Mouse (Mus musculus): ENCODE data around the gene 1700001C19Rik.

The 1700001C19Rik gene

DNA sequence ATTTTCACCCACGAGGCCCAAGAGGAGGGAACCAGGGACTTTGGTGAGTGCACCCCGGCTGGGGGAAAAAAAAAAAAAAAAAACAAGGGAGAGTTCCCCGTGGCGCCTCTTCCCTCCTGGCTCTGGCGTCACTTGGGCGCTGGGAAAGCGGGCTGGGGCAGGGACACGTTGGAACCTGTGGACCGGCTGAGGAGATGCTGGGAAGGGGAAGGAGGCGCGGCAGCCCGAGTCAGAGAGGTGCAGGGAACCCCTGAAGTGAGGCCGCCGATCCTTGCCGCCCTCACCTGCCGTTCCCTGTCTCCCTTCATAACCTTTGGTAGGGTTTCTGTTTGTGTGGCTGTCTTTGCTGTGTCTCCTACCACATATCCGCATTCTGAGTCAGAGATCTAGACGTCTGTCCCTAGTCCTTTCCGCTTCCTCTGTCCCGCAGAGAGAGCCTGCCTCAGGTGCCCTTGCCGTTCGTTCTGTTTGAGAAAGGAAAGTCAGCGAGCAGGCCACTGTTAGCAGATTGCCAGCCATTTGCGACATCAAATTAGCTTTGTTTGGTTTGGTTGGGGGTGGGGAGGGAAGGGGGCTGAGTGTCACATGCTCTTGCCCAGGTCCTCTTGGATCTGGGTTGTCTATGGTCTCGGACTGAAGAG, at the start of gene 1700001C19Rik:
Gene 1700001C19Rik, minus strand, starts transcription at position 470 of the 641 bp plus-strand sequence.
- no peak for TF ChIP-seq GATA4 (IDR thresholded peaks at IDR 0.05; ENCODE audit: insufficient replicate concordance, low read length)

GRCm38 (mm10) chr17:47485791-47486190, 48.6 kb upstream of the 1700001C19Rik start:
- no peak for TF ChIP-seq GATA4 (IDR thresholded peaks at IDR 0.05; ENCODE audit: insufficient replicate concordance, low read length)

DNA sequence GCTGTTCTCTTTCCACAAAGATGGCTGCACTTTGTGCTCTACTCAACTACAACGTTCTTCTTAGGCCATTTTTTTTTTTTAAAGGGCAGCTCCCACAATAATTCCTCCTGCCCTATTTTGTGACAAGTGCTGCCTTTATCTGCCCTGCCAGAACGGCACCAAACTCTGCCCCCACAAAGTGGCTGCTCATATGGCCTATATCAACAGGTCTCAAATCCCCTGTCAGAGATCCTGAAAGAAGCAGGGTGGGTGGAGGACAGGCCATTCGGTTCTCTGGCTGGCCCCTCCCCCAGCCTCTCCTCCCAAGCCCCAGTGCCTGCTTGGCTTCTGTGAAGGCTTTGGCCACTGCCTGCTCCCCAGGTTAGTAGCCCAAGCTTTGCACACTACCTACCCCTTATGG, 47.8 kb upstream of the 1700001C19Rik start:
- no peak for TF ChIP-seq GATA4 (IDR thresholded peaks at IDR 0.05; ENCODE audit: insufficient replicate concordance, low read length)

GRCm38 (mm10) chr17:47484241-47484921, 47.2 kb upstream of the 1700001C19Rik start:
- no peak for TF ChIP-seq GATA4 (IDR thresholded peaks at IDR 0.05; ENCODE audit: insufficient replicate concordance, low read length)

GRCm38 (mm10) chr17:47482401-47482800, 45.2 kb upstream of the 1700001C19Rik start:
- no peak for TF ChIP-seq GATA4 (IDR thresholded peaks at IDR 0.05; ENCODE audit: insufficient replicate concordance, low read length)

GRCm38 (mm10) chr17:47479887-47480286, 42.7 kb upstream of the 1700001C19Rik start:
- no peak for TF ChIP-seq GATA4 (IDR thresholded peaks at IDR 0.05; ENCODE audit: insufficient replicate concordance, low read length)

GRCm38 (mm10) chr17:47475714-47476113, 38.5 kb upstream of the 1700001C19Rik start:
- no peak for TF ChIP-seq GATA4 (IDR thresholded peaks at IDR 0.05; ENCODE audit: insufficient replicate concordance, low read length)

GRCm38 (mm10) chr17:47475181-47475580, 38.0 kb upstream of the 1700001C19Rik start:
- no peak for TF ChIP-seq GATA4 (IDR thresholded peaks at IDR 0.05; ENCODE audit: insufficient replicate concordance, low read length)

GRCm38 (mm10) chr17:47474250-47474649, 37.1 kb upstream of the 1700001C19Rik start:
- TF ChIP-seq GATA4 (IDR thresholded peaks at IDR 0.05; ENCODE audit: insufficient replicate concordance, low read length), result no peak

- TF ChIP-seq GATA4 (IDR thresholded peaks at IDR 0.05; ENCODE audit: insufficient replicate concordance, low read length), result no peak; the same call in 1 of the 2 replicates
Observed at GRCm38 (mm10) chr17:47473434-47473974, 36.3 kb upstream of the 1700001C19Rik start.

DNA sequence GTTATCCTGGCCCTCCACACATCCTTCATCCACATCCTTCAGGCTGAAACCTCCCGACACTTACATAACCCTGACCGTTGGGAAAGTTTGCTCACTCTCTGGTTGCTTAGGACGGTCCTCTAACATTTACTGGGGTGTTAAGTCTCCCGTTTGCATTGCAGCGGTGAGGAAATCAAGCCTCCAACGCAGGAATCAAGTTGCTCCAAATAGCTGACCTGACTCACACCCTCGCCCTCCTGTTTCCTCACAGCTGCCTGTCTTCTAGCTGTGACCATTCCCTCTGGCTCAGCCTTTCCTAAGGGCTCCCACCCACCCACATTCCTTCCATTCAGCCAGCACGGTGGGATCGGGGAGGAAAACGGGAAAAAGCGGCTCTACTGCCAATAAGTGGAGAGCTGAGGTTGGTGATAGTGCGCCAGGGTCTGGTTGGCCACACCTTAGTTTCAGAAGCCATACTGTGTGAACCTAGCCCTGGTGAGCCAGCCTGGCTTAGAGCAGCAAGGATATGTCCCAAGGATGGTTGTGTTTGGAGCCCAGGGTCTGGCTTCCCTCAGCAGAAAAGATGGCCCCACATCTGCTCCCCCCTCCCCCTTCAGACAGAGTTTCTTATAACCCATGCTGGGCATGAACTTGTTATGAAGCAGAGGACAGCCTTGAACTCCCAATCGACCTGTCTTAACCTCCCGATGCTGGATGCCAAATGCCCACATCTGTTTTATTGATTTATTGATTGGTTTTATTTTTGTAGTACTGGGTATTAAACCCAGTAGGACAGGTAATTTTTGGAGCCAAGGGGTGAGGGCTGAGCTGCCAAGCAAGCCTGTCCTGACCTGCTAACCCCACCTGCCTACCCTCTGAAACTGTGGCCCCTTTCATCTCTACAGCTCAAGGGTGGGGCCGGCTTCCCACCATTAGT, 35.5 kb upstream of the 1700001C19Rik start:
- no peak for TF ChIP-seq GATA4 (IDR thresholded peaks at IDR 0.05; ENCODE audit: insufficient replicate concordance, low read length)

DNA sequence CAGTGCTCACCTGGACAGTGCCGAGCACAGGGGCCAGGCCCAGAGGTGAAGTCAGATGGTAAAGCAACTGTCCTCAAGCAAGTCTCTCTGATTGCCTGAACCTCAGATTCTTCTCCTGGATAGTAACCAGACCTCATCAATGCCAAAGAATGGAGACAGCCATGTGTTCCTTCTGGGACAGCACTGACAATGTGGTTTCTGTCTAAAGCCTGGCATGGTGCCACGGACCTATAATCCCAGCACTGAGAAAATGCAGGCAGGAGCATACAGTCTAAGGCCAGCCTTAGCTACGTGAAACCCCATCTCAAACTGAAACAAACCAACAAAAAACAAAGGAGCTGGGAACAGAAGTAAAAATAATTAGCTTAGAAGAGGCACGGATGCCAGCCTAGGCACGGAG, 33.5 kb upstream of the 1700001C19Rik start:
- TF ChIP-seq GATA4 (IDR thresholded peaks at IDR 0.05; ENCODE audit: insufficient replicate concordance, low read length), result no peak

DNA sequence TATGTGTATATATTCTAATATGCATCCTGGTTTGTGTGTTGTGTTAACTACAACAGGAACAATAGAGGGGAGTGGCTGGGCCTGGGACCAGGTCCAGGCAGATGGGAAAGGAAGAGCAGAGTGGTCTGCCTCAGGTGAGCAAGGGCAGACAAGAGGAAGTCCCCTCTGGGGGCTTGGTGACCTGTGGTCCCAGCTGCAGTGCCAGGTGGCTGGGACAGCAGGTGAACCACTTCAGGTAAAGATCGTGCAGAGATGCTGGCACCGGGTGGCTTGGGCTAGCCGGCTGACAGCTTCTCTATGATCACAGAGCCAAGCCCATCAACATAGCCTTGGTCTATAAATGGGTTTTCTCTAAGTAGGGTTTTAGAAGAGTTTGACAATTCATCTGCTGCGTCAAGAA, 32.9 kb upstream of the 1700001C19Rik start:
- TF ChIP-seq GATA4 (IDR thresholded peaks at IDR 0.05; ENCODE audit: insufficient replicate concordance, low read length), result no peak

DNA sequence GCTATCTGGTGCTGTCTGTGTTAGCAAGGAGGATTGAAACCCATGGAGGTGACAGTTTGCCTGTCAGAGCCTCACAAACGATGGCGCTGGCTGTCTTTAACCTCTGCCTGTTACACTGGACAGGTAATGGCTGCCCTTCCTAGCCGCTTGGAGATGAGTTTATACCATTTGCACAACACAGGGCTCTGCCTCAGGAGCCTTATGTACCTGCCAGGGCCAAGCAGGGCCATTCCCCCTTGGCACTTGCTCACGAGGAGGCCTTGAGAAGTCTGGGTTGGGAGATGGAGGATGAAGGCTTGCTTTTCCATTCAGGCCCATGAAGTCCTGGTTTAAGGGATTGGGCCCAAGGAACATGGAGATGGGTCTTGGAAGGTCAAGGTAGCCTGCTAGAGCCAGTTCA, 32.5 kb upstream of the 1700001C19Rik start:
- TF ChIP-seq GATA4 (IDR thresholded peaks at IDR 0.05; ENCODE audit: insufficient replicate concordance, low read length), result no peak

- TF ChIP-seq GATA4 (IDR thresholded peaks at IDR 0.05; ENCODE audit: insufficient replicate concordance, low read length), result no peak
Observed at GRCm38 (mm10) chr17:47468466-47468865, 31.3 kb upstream of the 1700001C19Rik start.
